Mouse (Mus musculus) forebrain, embryonic 12.5 days (tissue): ENCODE measurements at regions not wholly inside any gene's neighbourhood (a gene's known extent, or its start where the extent isn't known, plus 50 kb on each side); places are given as distances from the start of the nearest gene placed in this dataset.
"Not testable (repeated sequence)": the region's sequence is repeated elsewhere in the genome, so short reads cannot be mapped to it uniquely, and the experiment has no call there.

ENCODE experiments used
- ATAC-seq: fragments of 200-750 bp; cut with Nextera tagmentation; 2 replicates; pipeline ENCODE4 v1.8.0; 2017; ENCODE audit warnings: moderate TSS enrichment; ENCODE audit not compliant: low FRiP score
- H3K27ac ChIP-seq: fragments of 300-500 bp; sonication (generic); 2 replicates; pipeline ENCODE4 v1.5.1; 2016; ENCODE audit warnings: mild to moderate bottlenecking
- H3K27me3 ChIP-seq: fragments of 300-500 bp; sonication (generic); 2 replicates; pipeline ENCODE4 v1.6.1; 2016; ENCODE audit warnings: mild to moderate bottlenecking
- H3K36me3 ChIP-seq: fragments of 300-500 bp; sonication (generic); replicated peaks from 2 replicates; pipeline ENCODE4 v1.6.1; 2016; ENCODE audit warnings: mild to moderate bottlenecking
- H3K4me1 ChIP-seq: fragments of 300-500 bp; sonication (generic); 2 replicates; pipeline ENCODE4 v1.6.1; 2016
- H3K4me2 ChIP-seq: fragments of 300-500 bp; sonication (generic); 2 replicates; pipeline ENCODE4 v1.6.1; 2016; ENCODE audit warnings: mild to moderate bottlenecking, moderate library complexity
- H3K4me3 ChIP-seq: fragments of 300-500 bp; sonication (generic); replicated peaks from 2 replicates; pipeline ENCODE4 v1.5.1; 2016; ENCODE audit warnings: mild to moderate bottlenecking
- H3K9ac ChIP-seq: fragments of 300-500 bp; sonication (generic); 2 replicates; pipeline ENCODE4 v1.6.1; 2016; ENCODE audit warnings: mild to moderate bottlenecking
- H3K9me3 ChIP-seq: fragments of 300-500 bp; sonication (generic); 2 replicates; pipeline ENCODE4 v1.6.1; 2016
- WGBS: fragments of 180-500 bp; shearing (Covaris S2); methylation state at CpG from one replicate; pipeline ENCODE4 v1.1.7; 2016; 5-methylcytosine and 5-hydroxymethylcytosine counted together

GRCm38 (mm10) chr9:85637274-85637673 is 111.9 kb downstream of the Ibtk start:
- Histone ChIP-seq H3K27ac (no peak overlapping the region), H3K4me2 (no peak overlapping the region), H3K27me3 (no peaks in the 10 kb centered on the region), H3K9me3 (no peaks in the 10 kb centered on the region), H3K4me1 (0 out of 2 replicates have a peak, but pooled peaks cover 3% of the 10 kb centered on the region), H3K9ac (no peak overlapping the region), H3K36me3 (no peaks in the 10 kb centered on the region), H3K4me3 (no peak overlapping the region)
- 85% methylated on average over 3 of the region's 3 CpGs for WGBS
- ATAC-seq: no peak

GRCm38 (mm10) chr9:85636131-85636447 is 113.0 kb downstream of the Ibtk start:
- Histone ChIP-seq H3K9me3 (no peaks in the 10 kb centered on the region), H3K36me3 (no peaks in the 10 kb centered on the region), H3K27me3 (no peaks in the 10 kb centered on the region), H3K4me3 (no peak overlapping the region), H3K27ac (no peak overlapping the region), H3K4me2 (no peak overlapping the region), H3K4me1 (0 out of 2 replicates have a peak, but pooled peaks cover 3% of the 10 kb centered on the region), H3K9ac (no peak overlapping the region)
- no peak for ATAC-seq
- 60% methylated on average over 3 of the region's 3 CpGs for WGBS

- 87% methylated on average over 12 of the region's 12 CpGs for WGBS
- no peak for ATAC-seq
- no peak overlapping the region for H3K27ac ChIP-seq
These were observed 113.5 kb downstream of the Ibtk start for GRCm38 (mm10) chr9:85635438-85636130.

GRCm38 (mm10) chr9:85634786-85635185 is 114.3 kb downstream of the Ibtk start:
- H3K4me2 ChIP-seq, H3K9me3 ChIP-seq, H3K27ac ChIP-seq, H3K4me1 ChIP-seq, H3K36me3 ChIP-seq, H3K27me3 ChIP-seq, ATAC-seq, H3K9ac ChIP-seq, H3K4me3 ChIP-seq: not testable (repeated sequence)
- WGBS: 78% methylated on average over 3 of the region's 3 CpGs

More at GRCm38 (mm10) chr9:85635438-85636130, 113.5 kb downstream of the Ibtk start:
- Histone ChIP-seq H3K4me2 (no peak overlapping the region), H3K4me1 (0 out of 2 replicates have a peak, but pooled peaks cover 3% of the 10 kb centered on the region), H3K27me3 (no peaks in the 10 kb centered on the region), H3K9me3 (no peaks in the 10 kb centered on the region), H3K4me3 (no peak overlapping the region), H3K9ac (no peak overlapping the region), H3K36me3 (no peaks in the 10 kb centered on the region)

- 90% methylated on average over 3 of the region's 3 CpGs for WGBS
- Histone ChIP-seq H3K9me3 (no peaks in the 10 kb centered on the region), H3K27ac (no peak overlapping the region), H3K4me2 (no peak overlapping the region), H3K9ac (no peak overlapping the region), H3K27me3 (no peaks in the 10 kb centered on the region), H3K4me1 (no peaks in the 10 kb centered on the region), H3K4me3 (no peak overlapping the region), H3K36me3 (no peaks in the 10 kb centered on the region)
- ATAC-seq: no peak
These were observed 131.2 kb downstream of the Ibtk start for GRCm38 (mm10) chr9:85617972-85618371.

- Histone ChIP-seq H3K4me1 (no peaks in the 10 kb centered on the region), H3K9ac (no peak overlapping the region), H3K9me3 (no peaks in the 10 kb centered on the region), H3K4me3 (no peak overlapping the region), H3K36me3 (no peaks in the 10 kb centered on the region), H3K4me2 (no peak overlapping the region), H3K27me3 (no peaks in the 10 kb centered on the region), H3K27ac (no peak overlapping the region)
- 77% methylated on average over 2 of the region's 2 CpGs for WGBS
- ATAC-seq: no peak
These were observed 131.9 kb downstream of the Ibtk start for GRCm38 (mm10) chr9:85617177-85617777.

GRCm38 (mm10) chr9:85616266-85616869 is 132.8 kb downstream of the Ibtk start:
- Histone ChIP-seq H3K36me3 (no peaks in the 10 kb centered on the region), H3K9ac (no peak overlapping the region), H3K9me3 (no peaks in the 10 kb centered on the region), H3K27me3 (no peaks in the 10 kb centered on the region), H3K4me3 (no peak overlapping the region), H3K4me2 (no peak overlapping the region), H3K27ac (no peak overlapping the region), H3K4me1 (no peaks in the 10 kb centered on the region)
- ATAC-seq: no peak
- 84% methylated on average over 12 of the region's 12 CpGs for WGBS

GRCm38 (mm10) chr9:85609152-85609551 is 140.0 kb downstream of the Ibtk start:
- H3K27me3 ChIP-seq: no peaks in the 10 kb centered on the region
- peak; percentile 51; the same call in 1 of the 2 replicates for ATAC-seq

GRCm38 (mm10) chr9:85596959-85597358 is 152.2 kb downstream of the Ibtk start:
- no peak overlapping the region for H3K9ac ChIP-seq
- H3K4me3 ChIP-seq: no peak overlapping the region
- H3K36me3 ChIP-seq: no peaks in the 10 kb centered on the region
- ATAC-seq: no peak
- H3K9me3 ChIP-seq: no peaks in the 10 kb centered on the region
- WGBS: 40% methylated on average over 2 of the region's 2 CpGs
- no peaks in the 10 kb centered on the region for H3K27me3 ChIP-seq
- H3K27ac ChIP-seq: no peak overlapping the region
- no peaks in the 10 kb centered on the region for H3K4me1 ChIP-seq
- no peak overlapping the region for H3K4me2 ChIP-seq

More at GRCm38 (mm10) chr9:85609152-85609551, 140.0 kb downstream of the Ibtk start:
- 84% methylated on average over 3 of the region's 3 CpGs for WGBS
- no peaks in the 10 kb centered on the region for H3K9me3 ChIP-seq
- no peaks in the 10 kb centered on the region for H3K36me3 ChIP-seq
- no peak overlapping the region for H3K4me3 ChIP-seq
- no peak overlapping the region for H3K4me2 ChIP-seq
- H3K27ac ChIP-seq: no peak overlapping the region
- H3K4me1 ChIP-seq: no peaks in the 10 kb centered on the region
- H3K9ac ChIP-seq: no peak overlapping the region

GRCm38 (mm10) chr9:85593867-85594266 is 155.3 kb downstream of the Ibtk start:
- Histone ChIP-seq H3K9me3 (no peaks in the 10 kb centered on the region), H3K27ac (no peak overlapping the region), H3K36me3 (no peaks in the 10 kb centered on the region), H3K4me3 (no peak overlapping the region), H3K9ac (no peak overlapping the region), H3K4me2 (no peak overlapping the region), H3K4me1 (no peaks in the 10 kb centered on the region), H3K27me3 (no peaks in the 10 kb centered on the region)
- WGBS: 82% methylated on average over 4 of the region's 4 CpGs
- no peak for ATAC-seq

- 97% methylated on average over 4 of the region's 4 CpGs for WGBS
- no peak overlapping the region for H3K4me2 ChIP-seq
- H3K36me3 ChIP-seq: no peaks in the 10 kb centered on the region
- H3K4me3 ChIP-seq: no peak overlapping the region
- no peaks in the 10 kb centered on the region for H3K27me3 ChIP-seq
- H3K27ac ChIP-seq: no peak overlapping the region
- H3K4me1 ChIP-seq: no peaks in the 10 kb centered on the region
- ATAC-seq: no peak
- H3K9me3 ChIP-seq: no peaks in the 10 kb centered on the region
- no peak overlapping the region for H3K9ac ChIP-seq
These were observed 156.5 kb downstream of the Ibtk start for GRCm38 (mm10) chr9:85592639-85593038.

- Histone ChIP-seq H3K27me3 (no peaks in the 10 kb centered on the region), H3K9me3 (no peaks in the 10 kb centered on the region), H3K9ac (no peak overlapping the region), H3K4me1 (no peaks in the 10 kb centered on the region), H3K27ac (no peak overlapping the region), H3K4me3 (no peak overlapping the region), H3K36me3 (no peaks in the 10 kb centered on the region), H3K4me2 (no peak overlapping the region)
- ATAC-seq: no peak; the same call in 1 of the 2 replicates
- WGBS: 79% methylated on average over 3 of the region's 3 CpGs
These were observed 159.9 kb downstream of the Ibtk start for GRCm38 (mm10) chr9:85589210-85589609.

- H3K4me3 ChIP-seq: no peak overlapping the region
- WGBS: 38% methylated on average over 2 of the region's 2 CpGs
- no peaks in the 10 kb centered on the region for H3K4me1 ChIP-seq
- H3K27me3 ChIP-seq: no peaks in the 10 kb centered on the region
- no peak overlapping the region for H3K9ac ChIP-seq
- no peaks in the 10 kb centered on the region for H3K36me3 ChIP-seq
- ATAC-seq: peak; percentile 27; the same call in 1 of the 2 replicates
- H3K9me3 ChIP-seq: no peaks in the 10 kb centered on the region
- no peak overlapping the region for H3K27ac ChIP-seq
- no peak overlapping the region for H3K4me2 ChIP-seq
These were observed 161.1 kb downstream of the Ibtk start for GRCm38 (mm10) chr9:85588077-85588476.
